Mouse (Mus musculus) embryonic facial prominence, embryonic 11.5 days (tissue): ENCODE results near the gene Ndufa12. TPM values are rescaled to one million over a fixed set of nuclear protein-coding genes. Genes with fewer than 3 reads are reported as not detected.
A peak's percentile ranks its signal among the peaks of the same experiment; 100 is the strongest.

Experiments
- ATAC-seq: fragments of 200-750 bp; cut with Nextera tagmentation; replicated peaks from 2 replicates; pipeline ENCODE4 v1.8.0; 2017; ENCODE audit warnings: low read depth; ENCODE audit not compliant: insufficient number of reproducible peaks, low FRiP score, low TSS enrichment
- DNase-seq: peaks from one replicate; pipeline ENCODE4 v3.0.0-alpha.2; 2015; ENCODE audit warnings: low spot score
- H3K27ac ChIP-seq: fragments of 300-500 bp; sonication (generic); replicated peaks from 2 replicates; pipeline ENCODE4 v1.5.1; 2014; ENCODE audit warnings: mild to moderate bottlenecking, low read depth, low read length, control low read depth
- H3K27me3 ChIP-seq: fragments of 300-500 bp; sonication (generic); 2 replicates; pipeline ENCODE4 v1.6.1; 2014; ENCODE audit warnings: mild to moderate bottlenecking, low read length, moderate library complexity, mixed read lengths; ENCODE audit not compliant: control insufficient read depth, insufficient read depth
- H3K36me3 ChIP-seq: fragments of 300-500 bp; sonication (generic); replicated peaks from 2 replicates; pipeline ENCODE4 v1.6.1; 2014; ENCODE audit warnings: low read depth, mild to moderate bottlenecking, low read length, moderate library complexity, mixed read lengths; ENCODE audit not compliant: control insufficient read depth, insufficient read depth
- H3K4me1 ChIP-seq: fragments of 300-500 bp; sonication (generic); 2 replicates; pipeline ENCODE4 v1.6.1; 2014; ENCODE audit warnings: low read length, mixed read lengths; ENCODE audit not compliant: control insufficient read depth, insufficient read depth
- H3K4me2 ChIP-seq: fragments of 300-500 bp; sonication (generic); 2 replicates; pipeline ENCODE4 v1.6.1; 2014; ENCODE audit warnings: low read depth, mild to moderate bottlenecking, control low read depth, low read length, moderate library complexity
- H3K4me3 ChIP-seq: fragments of 300-500 bp; sonication (generic); 2 replicates; pipeline ENCODE4 v1.5.1; 2014; ENCODE audit warnings: low read depth, low read length, control low read depth
- H3K9ac ChIP-seq: fragments of 300-500 bp; sonication (generic); replicated peaks from 2 replicates; pipeline ENCODE4 v1.6.1; 2014; ENCODE audit warnings: mild to moderate bottlenecking, control low read depth, low read length
- H3K9me3 ChIP-seq: fragments of 300-500 bp; sonication (generic); replicated peaks from 2 replicates; pipeline ENCODE4 v1.6.1; 2016; ENCODE audit warnings: mild to moderate bottlenecking, low read length, inconsistent platforms, mixed read lengths; ENCODE audit not compliant: control insufficient read depth
- WGBS: fragments of 180-500 bp; shearing (Covaris S2); extraction: QIAGEN DNeasy Blood & Tissue Kit; methylation state at CpG from one replicate; pipeline ENCODE4 v1.1.7; 2014; 5-methylcytosine and 5-hydroxymethylcytosine counted together
- polyA plus RNA-seq: library from polyadenylated mRNA; unstranded; fragments of >200 nt; fragmentation: Nextera tagmentation; extraction: Ambion mirVana; gene quantifications from 2 replicates; pipeline ENCODE4 v1.2.1, GENCODE M21; 2014

Gene Ndufa12
- polyA plus RNA-seq, result 477 and 485 TPM in 2 replicates

- Histone ChIP-seq H3K4me2 (peak within 1 kb of the TSS; percentile 44), H3K9ac (peak within 1 kb of the TSS; percentile 80), H3K4me1 (no peaks in the 10 kb centered on the region), H3K27ac (no peak within 1 kb of the TSS), H3K4me3 (peak within 1 kb of the TSS; percentile 73), H3K9me3 (no peaks in the 10 kb centered on the region), H3K27me3 (no peaks in the 10 kb centered on the region), H3K36me3 (no peaks in the 10 kb centered on the region)
- under 1% methylated on average over 46 of the region's 46 CpGs for WGBS
- DNase-seq (peak; percentile 93), ATAC-seq (peak; percentile 93)
Measured at GRCm38 (mm10) chr10:94198482-94199405, at the start of gene Ndufa12. Gene Ndufa12, plus strand, starts transcription at chr10:94198720.

- H3K9ac ChIP-seq, result no peak overlapping the region
- H3K4me1 ChIP-seq, result peaks cover 6% of the 10 kb centered on the region
- H3K36me3 ChIP-seq, result no peaks in the 10 kb centered on the region
- DNase-seq (peak; percentile 17), ATAC-seq (no peak)
- H3K27me3 ChIP-seq, result no peaks in the 10 kb centered on the region
- no peak overlapping the region for H3K27ac ChIP-seq
- 61% methylated on average over 4 of the region's 4 CpGs for WGBS
- no peak overlapping the region for H3K4me3 ChIP-seq
- no peaks in the 10 kb centered on the region for H3K9me3 ChIP-seq
- H3K4me2 ChIP-seq, result no peak overlapping the region
Measured at GRCm38 (mm10) chr10:94151488-94151887, 47.0 kb upstream of the Ndufa12 start.

- no peak overlapping the region for H3K27ac ChIP-seq
- no peaks in the 10 kb centered on the region for H3K27me3 ChIP-seq
- ATAC-seq (no peak), DNase-seq (no peak)
- peaks cover 6% of the 10 kb centered on the region for H3K4me1 ChIP-seq
- H3K4me3 ChIP-seq, result no peak overlapping the region
- H3K4me2 ChIP-seq, result no peak overlapping the region
- no peak overlapping the region for H3K9ac ChIP-seq
- H3K36me3 ChIP-seq, result no peaks in the 10 kb centered on the region; the same call in 1 of the 2 replicates
- no peaks in the 10 kb centered on the region for H3K9me3 ChIP-seq
Measured at GRCm38 (mm10) chr10:94153841-94154240, 44.7 kb upstream of the Ndufa12 start.

GRCm38 (mm10) chr10:94158962-94159361, 39.6 kb upstream of the Ndufa12 start:
- Histone ChIP-seq H3K27me3 (no peaks in the 10 kb centered on the region), H3K27ac (no peak overlapping the region), H3K4me1 (no peaks in the 10 kb centered on the region), H3K9me3 (no peaks in the 10 kb centered on the region), H3K9ac (no peak overlapping the region), H3K4me2 (no peak overlapping the region), H3K36me3 (no peaks in the 10 kb centered on the region; the same call in 1 of the 2 replicates), H3K4me3 (no peak overlapping the region)
- ATAC-seq (no peak), DNase-seq (no peak)
- 82% methylated on average over 6 of the region's 6 CpGs for WGBS

- ATAC-seq, result no peak
Measured at GRCm38 (mm10) chr10:94159406-94159805, 39.1 kb upstream of the Ndufa12 start.

GRCm38 (mm10) chr10:94161051-94161765, 37.3 kb upstream of the Ndufa12 start:
- Histone ChIP-seq H3K4me3 (no peak overlapping the region), H3K9me3 (no peaks in the 10 kb centered on the region), H3K9ac (no peak overlapping the region), H3K36me3 (no peaks in the 10 kb centered on the region; the same call in 1 of the 2 replicates), H3K27ac (no peak overlapping the region), H3K27me3 (no peaks in the 10 kb centered on the region), H3K4me2 (no peak overlapping the region), H3K4me1 (no peaks in the 10 kb centered on the region)
- ATAC-seq, result no peak
- WGBS, result 92% methylated on average over 5 of the region's 5 CpGs
- no peak for DNase-seq

More at GRCm38 (mm10) chr10:94159406-94159805, 39.1 kb upstream of the Ndufa12 start:
- WGBS, result 81% methylated on average over 4 of the region's 4 CpGs
- Histone ChIP-seq H3K9ac (no peak overlapping the region), H3K27ac (no peak overlapping the region), H3K4me1 (no peaks in the 10 kb centered on the region), H3K4me2 (no peak overlapping the region), H3K4me3 (no peak overlapping the region), H3K27me3 (no peaks in the 10 kb centered on the region), H3K9me3 (no peaks in the 10 kb centered on the region), H3K36me3 (no peaks in the 10 kb centered on the region; the same call in 1 of the 2 replicates)
- no peak for DNase-seq

- Histone ChIP-seq H3K4me1 (no peaks in the 10 kb centered on the region), H3K27me3 (no peaks in the 10 kb centered on the region), H3K4me2 (no peak overlapping the region), H3K9ac (no peak overlapping the region), H3K9me3 (no peaks in the 10 kb centered on the region), H3K27ac (no peak overlapping the region), H3K36me3 (no peaks in the 10 kb centered on the region; the same call in 1 of the 2 replicates), H3K4me3 (no peak overlapping the region)
- DNase-seq (no peak), ATAC-seq (no peak)
- 91% methylated on average over 7 of the region's 7 CpGs for WGBS
Measured at GRCm38 (mm10) chr10:94162031-94162430, 36.5 kb upstream of the Ndufa12 start.
